Mouse (Mus musculus): Measurements from ENCODE around the gene Ruvbl2. TPM values are rescaled to one million over a fixed set of nuclear protein-coding genes. Genes with fewer than 3 reads are reported as not detected.

The Ruvbl2 gene
- polyA plus RNA-seq, 1 experiment from 2014 or later, result 171 TPM

DNA sequence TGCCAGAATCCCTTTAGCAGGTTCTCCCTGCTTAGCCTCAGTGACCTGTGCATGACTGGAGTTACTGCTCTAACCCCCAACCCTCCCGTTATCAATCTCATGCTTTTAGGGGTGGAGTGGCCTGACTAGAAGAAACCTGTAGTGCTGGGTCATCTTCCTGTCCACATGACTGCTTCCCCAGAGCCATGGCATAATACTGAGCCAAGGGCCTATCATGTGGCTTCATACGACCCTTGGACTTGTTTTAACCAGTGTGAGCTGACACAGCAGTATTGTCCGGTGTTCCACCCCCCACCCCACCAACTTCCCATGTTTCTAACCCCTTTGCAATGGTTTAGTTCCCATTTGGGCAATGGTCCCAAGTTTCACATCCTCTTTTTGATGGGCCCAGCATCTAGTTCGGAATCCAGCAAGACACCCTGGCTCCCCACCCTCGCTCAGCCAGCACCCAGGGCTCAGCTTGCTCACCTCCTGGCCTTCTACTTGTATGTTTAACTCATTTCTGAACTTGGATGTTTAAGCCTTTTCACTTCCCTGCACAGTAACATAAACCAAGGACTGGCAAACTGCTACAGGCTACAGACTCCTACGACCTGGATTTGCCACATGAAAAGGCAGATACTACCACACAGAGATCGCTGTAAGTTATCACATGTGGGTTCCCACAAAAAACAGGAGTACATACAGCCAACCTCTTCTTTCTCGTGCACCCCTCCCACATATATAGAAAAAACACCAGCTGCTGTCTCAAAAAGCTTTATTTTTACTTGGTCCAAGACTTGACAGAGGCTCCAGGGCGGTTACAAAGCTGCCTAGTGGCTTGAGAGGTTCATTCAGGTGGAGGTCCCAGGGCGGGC is 19.5 kb upstream of the Ruvbl2 start:
- ATAC-seq (ENCODE audit: low FRiP score), result no peak
- DNase-seq (ENCODE audit: low spot score, missing footprints), result peak; percentile 89
- Histone ChIP-seq H3K36me3 (ENCODE audit: control insufficient read depth, insufficient read depth, low read length) (peaks cover 20% of the 10 kb centered on the region), H3K4me2 (peak overlapping the region; percentile 96), H3K9ac (ENCODE audit: low read length) (peak overlapping the region; percentile 9; the same call in 1 of the 2 replicates), H3K27me3 (ENCODE audit: control insufficient read depth, insufficient read depth, low read length) (no peaks in the 10 kb centered on the region), H3K4me3 (ENCODE audit: low read depth, low read length) (peak overlapping the region; percentile 87), H3K27ac (ENCODE audit: low read depth, low read length) (no peak overlapping the region; the same call in 1 of the 2 replicates), H3K9me3 (ENCODE audit: control insufficient read depth, low read length) (no peaks in the 10 kb centered on the region), H3K4me1 (ENCODE audit: control insufficient read depth, insufficient read depth, low read length) (peaks cover 23% of the 10 kb centered on the region)
- 78% methylated on average over 10 of the region's 10 CpGs for WGBS

DNA sequence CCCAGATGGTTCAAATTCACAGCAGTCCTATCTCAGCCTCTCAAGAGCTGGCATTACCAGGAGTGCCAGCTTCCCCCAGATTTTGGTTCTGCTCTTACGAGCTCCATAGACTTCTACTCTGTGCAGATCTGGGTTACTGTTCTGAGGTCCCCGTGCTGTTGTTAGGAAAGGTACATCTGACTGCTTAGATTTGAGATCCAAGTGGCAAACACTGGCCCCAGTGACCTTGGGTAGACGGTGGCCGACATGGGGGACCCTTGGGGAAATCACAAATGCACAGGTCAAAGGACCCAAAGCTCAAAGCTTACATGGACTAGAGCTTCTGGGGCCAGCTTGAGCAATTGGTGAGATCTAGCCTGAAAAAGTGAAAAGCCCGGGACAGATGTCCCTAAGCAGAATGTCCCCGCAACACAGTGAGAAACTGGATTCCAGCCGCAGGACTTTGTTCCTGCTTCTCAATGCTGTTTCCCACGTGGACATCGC is 18.9 kb upstream of the Ruvbl2 start:
- no peak overlapping the region; the same call in 1 of the 2 replicates for H3K27ac ChIP-seq (ENCODE audit: low read depth, low read length)
- H3K27me3 ChIP-seq (ENCODE audit: control insufficient read depth, insufficient read depth, low read length), result no peaks in the 10 kb centered on the region
- H3K9ac ChIP-seq (ENCODE audit: low read length), result no peak overlapping the region
- H3K4me2 ChIP-seq, result peak overlapping the region; percentile 96; the same call in 1 of the 2 replicates
- H3K9me3 ChIP-seq (ENCODE audit: control insufficient read depth, low read length), result no peaks in the 10 kb centered on the region
- peaks cover 17% of the 10 kb centered on the region for H3K36me3 ChIP-seq (ENCODE audit: control insufficient read depth, insufficient read depth, low read length)
- WGBS, result 57% methylated on average over 9 of the region's 9 CpGs
- ATAC-seq (ENCODE audit: low FRiP score) (no peak), DNase-seq (ENCODE audit: low spot score, missing footprints) (peak; percentile 90)
- peak overlapping the region; percentile 87; the same call in 1 of the 2 replicates for H3K4me3 ChIP-seq (ENCODE audit: low read depth, low read length)
- peaks cover 23% of the 10 kb centered on the region for H3K4me1 ChIP-seq (ENCODE audit: control insufficient read depth, insufficient read depth, low read length)

DNA sequence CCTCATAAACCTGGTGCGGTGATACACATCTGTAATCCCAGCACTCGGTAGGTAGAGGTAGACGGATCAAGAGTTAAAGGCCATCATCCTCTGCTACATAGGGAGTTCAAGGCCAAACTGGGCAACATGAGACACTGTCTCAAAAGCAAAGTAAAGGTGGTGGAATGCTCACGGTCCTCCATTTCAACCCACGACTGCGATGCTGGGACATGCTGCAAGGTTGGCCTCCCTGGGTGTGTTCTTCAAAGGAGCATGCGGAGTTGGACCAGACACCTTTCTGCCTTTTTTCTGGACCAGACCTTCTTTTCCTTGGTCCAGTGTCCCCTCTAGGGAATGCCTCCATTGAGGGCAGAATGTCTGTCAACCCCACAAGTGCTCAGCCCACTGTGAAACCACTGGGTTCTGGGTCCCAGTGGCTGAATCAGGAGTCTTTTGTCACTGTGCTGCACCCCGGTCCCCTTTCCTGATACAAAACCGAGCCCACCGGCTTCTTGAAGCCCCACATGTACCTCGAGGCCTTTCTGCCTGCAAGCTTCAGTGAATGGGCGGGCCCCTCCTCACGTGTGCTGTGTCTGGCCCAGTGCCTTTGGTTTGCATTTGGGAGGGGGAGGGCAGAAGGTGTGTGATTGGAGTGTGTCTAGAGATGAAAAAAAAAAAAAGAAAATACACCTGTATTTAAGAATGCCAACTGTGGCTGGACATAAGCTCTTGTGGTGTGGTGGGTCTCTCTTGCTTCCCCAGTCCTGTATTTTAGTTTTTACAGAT is 18.2 kb upstream of the Ruvbl2 start:
- ATAC-seq (ENCODE audit: low FRiP score) (no peak), DNase-seq (ENCODE audit: low spot score, missing footprints) (no peak)
- Histone ChIP-seq H3K9ac (ENCODE audit: low read length) (no peak overlapping the region), H3K4me3 (ENCODE audit: low read depth, low read length) (no peak overlapping the region), H3K9me3 (ENCODE audit: control insufficient read depth, low read length) (no peaks in the 10 kb centered on the region), H3K4me1 (ENCODE audit: control insufficient read depth, insufficient read depth, low read length) (peaks cover 23% of the 10 kb centered on the region), H3K27me3 (ENCODE audit: control insufficient read depth, insufficient read depth, low read length) (no peaks in the 10 kb centered on the region), H3K4me2 (no peak overlapping the region), H3K27ac (ENCODE audit: low read depth, low read length) (peak overlapping the region; percentile 1; the same call in 1 of the 2 replicates), H3K36me3 (ENCODE audit: control insufficient read depth, insufficient read depth, low read length) (peaks cover 17% of the 10 kb centered on the region)
- WGBS, result 83% methylated on average over 13 of the region's 13 CpGs

DNA sequence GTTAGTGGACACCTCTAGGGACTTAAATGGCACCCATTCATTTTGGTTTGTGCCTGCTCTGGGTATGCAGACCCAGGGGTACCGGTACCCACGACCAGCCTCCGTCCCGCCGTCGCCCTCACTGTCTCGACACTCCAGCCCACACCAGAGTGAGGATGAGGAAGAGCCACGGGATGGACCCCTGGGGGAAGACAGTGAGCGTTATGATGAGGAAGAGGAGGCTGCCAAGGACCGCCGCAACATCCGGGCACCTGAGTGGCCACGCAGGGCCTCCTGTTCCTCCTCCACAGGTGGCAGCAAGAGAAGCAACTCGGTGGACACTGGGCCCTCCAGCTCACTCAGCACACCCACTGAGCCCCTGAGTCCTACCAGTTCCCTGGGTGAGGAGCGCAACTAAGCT is 17.1 kb upstream of the Ruvbl2 start:
- H3K27ac ChIP-seq (ENCODE audit: low read depth, low read length), result no peak overlapping the region
- WGBS, result 92% methylated on average over 15 of the region's 15 CpGs
- DNase-seq (ENCODE audit: low spot score, missing footprints), result no peak

DNA sequence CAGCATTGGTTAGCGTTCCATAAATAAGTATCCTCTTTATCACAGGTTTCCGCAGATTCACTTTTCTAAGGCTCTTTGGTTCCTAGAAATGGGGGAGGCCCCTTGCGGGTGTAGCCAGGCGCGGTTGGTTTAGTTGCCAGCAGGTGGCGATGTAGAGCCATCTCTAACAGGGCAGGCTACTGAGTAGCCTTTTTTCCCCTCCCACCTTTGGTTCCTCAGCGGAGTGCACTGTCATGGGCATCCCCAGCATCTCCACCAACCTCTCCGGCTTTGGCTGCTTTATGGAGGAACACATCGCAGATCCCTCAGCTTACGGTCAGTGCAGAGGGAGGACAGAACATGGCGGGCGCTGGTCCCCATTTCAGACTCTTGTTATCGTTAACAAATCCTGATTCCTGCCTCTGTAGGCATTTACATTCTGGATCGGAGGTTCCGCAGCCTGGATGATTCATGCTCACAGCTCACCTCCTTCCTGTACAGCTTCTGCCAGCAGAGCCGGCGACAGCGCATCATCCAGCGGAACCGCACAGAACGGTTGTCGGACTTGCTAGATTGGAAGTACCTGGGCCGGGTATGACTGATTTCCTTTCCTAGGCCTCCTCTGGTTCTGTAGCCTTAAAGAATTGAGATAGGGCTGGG is 13.6 kb upstream of the Ruvbl2 start:
- DNase-seq (ENCODE audit: low spot score, missing footprints), result peak; percentile 98
- WGBS, result 56% methylated on average over 23 of the region's 23 CpGs
- H3K36me3 ChIP-seq (ENCODE audit: control insufficient read depth, insufficient read depth, low read length), result peaks cover 4% of the 10 kb centered on the region
- no peaks in the 10 kb centered on the region for H3K27me3 ChIP-seq (ENCODE audit: control insufficient read depth, insufficient read depth, low read length)
- H3K27ac ChIP-seq (ENCODE audit: low read depth, low read length), result no peak overlapping the region
- H3K9ac ChIP-seq (ENCODE audit: low read length), result no peak overlapping the region; the same call in 1 of the 2 replicates
- no peak overlapping the region for H3K4me3 ChIP-seq (ENCODE audit: low read depth, low read length)
- no peak overlapping the region for H3K4me2 ChIP-seq
- no peaks in the 10 kb centered on the region for H3K4me1 ChIP-seq (ENCODE audit: control insufficient read depth, insufficient read depth, low read length)
- ATAC-seq (ENCODE audit: low FRiP score), result peak; percentile 65
- no peaks in the 10 kb centered on the region for H3K9me3 ChIP-seq (ENCODE audit: control insufficient read depth, low read length)

More for the DNA sequence above, 17.1 kb upstream of the Ruvbl2 start:
- Histone ChIP-seq H3K9ac (ENCODE audit: low read length) (no peak overlapping the region), H3K9me3 (ENCODE audit: control insufficient read depth, low read length) (no peaks in the 10 kb centered on the region), H3K4me3 (ENCODE audit: low read depth, low read length) (no peak overlapping the region), H3K27me3 (ENCODE audit: control insufficient read depth, insufficient read depth, low read length) (no peaks in the 10 kb centered on the region), H3K4me2 (no peak overlapping the region), H3K4me1 (ENCODE audit: control insufficient read depth, insufficient read depth, low read length) (peaks cover 16% of the 10 kb centered on the region), H3K36me3 (ENCODE audit: control insufficient read depth, insufficient read depth, low read length) (peaks cover 17% of the 10 kb centered on the region)
- no peak for ATAC-seq (ENCODE audit: low FRiP score)

DNA sequence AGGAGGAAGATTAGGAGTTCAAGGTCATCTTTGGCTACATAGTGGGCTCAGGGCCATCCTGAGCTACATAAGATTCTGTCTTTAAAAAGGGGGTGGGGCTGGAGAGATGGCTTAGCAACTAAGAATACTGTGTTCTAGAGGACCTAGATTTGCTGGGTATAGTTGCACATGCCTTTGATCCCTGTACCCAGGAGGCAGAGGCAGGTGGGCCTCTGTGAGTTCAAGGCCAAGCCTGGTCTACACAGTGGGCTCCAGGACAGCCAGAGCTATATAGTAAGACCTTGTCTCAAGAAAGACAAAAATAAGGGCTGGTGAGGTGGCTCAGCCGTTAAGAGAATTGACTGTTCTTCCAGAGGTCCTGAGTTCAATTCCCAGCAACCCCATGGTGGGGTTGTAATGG is 12.1 kb upstream of the Ruvbl2 start:
- Histone ChIP-seq H3K9ac (ENCODE audit: low read length) (no peak overlapping the region), H3K4me2 (no peak overlapping the region), H3K4me3 (ENCODE audit: low read depth, low read length) (no peak overlapping the region), H3K36me3 (ENCODE audit: control insufficient read depth, insufficient read depth, low read length) (peaks cover 4% of the 10 kb centered on the region), H3K27me3 (ENCODE audit: control insufficient read depth, insufficient read depth, low read length) (no peaks in the 10 kb centered on the region), H3K27ac (ENCODE audit: low read depth, low read length) (no peak overlapping the region), H3K9me3 (ENCODE audit: control insufficient read depth, low read length) (no peaks in the 10 kb centered on the region), H3K4me1 (ENCODE audit: control insufficient read depth, insufficient read depth, low read length) (no peaks in the 10 kb centered on the region)
- WGBS, result 100% methylated on average over 1 of the region's 1 CpGs
- ATAC-seq (ENCODE audit: low FRiP score) (no peak), DNase-seq (ENCODE audit: low spot score, missing footprints) (peak; percentile 77)

DNA sequence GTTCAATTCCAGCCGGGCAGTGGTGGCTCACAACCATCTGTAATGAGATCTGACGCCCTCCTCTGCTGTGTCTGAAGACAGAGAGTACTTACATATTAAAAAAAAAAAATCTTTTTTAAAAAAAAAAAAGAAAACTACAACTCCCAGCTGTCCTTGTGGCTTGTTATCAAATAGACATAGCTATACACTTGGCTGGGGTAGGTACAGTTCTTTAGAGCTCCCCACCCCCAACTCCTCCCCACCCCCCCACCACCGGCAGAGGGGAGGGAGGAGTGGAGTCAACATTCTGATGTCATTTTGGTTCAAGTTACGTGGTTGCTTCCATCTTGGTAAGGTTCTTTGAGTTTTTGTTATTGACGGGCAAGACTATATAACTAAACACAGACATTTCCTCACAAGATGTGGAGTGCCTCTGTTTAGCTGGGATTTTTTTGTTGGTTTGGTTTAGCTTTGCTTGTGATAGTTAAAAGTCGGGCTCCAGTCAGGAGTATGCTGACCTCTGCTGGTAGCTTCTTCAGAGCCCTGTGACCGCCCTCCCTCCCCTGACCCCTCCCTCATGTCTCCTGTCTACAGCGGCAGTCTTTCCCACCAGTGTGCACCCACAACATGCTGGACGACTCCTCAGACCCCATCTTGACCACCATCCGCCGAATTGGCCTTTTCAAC is 9.6 kb upstream of the Ruvbl2 start:
- Histone ChIP-seq H3K9ac (ENCODE audit: low read length) (no peak overlapping the region), H3K4me3 (ENCODE audit: low read depth, low read length) (no peak overlapping the region), H3K4me1 (ENCODE audit: control insufficient read depth, insufficient read depth, low read length) (no peaks in the 10 kb centered on the region), H3K27ac (ENCODE audit: low read depth, low read length) (no peak overlapping the region), H3K9me3 (ENCODE audit: control insufficient read depth, low read length) (no peaks in the 10 kb centered on the region), H3K4me2 (no peak overlapping the region), H3K27me3 (ENCODE audit: control insufficient read depth, insufficient read depth, low read length) (no peaks in the 10 kb centered on the region), H3K36me3 (ENCODE audit: control insufficient read depth, insufficient read depth, low read length) (peaks cover 10% of the 10 kb centered on the region)
- DNase-seq (ENCODE audit: low spot score, missing footprints) (peak; percentile 85), ATAC-seq (ENCODE audit: low FRiP score) (no peak)
- WGBS, result 34% methylated on average over 11 of the region's 11 CpGs

DNA sequence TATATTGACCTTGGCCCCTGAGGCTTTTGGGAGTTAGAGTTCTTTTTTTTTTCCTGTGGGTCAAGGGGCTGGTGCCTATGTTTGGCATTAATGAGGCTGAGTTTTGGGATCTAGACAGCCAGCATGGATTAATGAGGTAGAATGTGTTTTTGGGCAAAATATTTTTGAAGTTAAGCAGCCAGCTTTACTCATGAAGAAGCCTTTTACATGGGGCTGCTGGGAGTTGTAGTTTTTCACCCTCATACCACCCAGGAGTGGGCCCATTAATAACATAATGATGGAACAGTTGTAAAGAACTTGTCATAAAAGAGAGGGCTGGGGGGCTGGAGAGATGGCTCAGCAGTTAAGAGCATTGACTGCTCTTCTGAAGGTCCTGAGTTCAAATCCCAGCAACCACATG is 8.7 kb upstream of the Ruvbl2 start:
- Histone ChIP-seq H3K36me3 (ENCODE audit: control insufficient read depth, insufficient read depth, low read length) (peaks cover 10% of the 10 kb centered on the region), H3K27ac (ENCODE audit: low read depth, low read length) (no peak overlapping the region), H3K4me2 (no peak overlapping the region), H3K9ac (ENCODE audit: low read length) (no peak overlapping the region), H3K4me1 (ENCODE audit: control insufficient read depth, insufficient read depth, low read length) (no peaks in the 10 kb centered on the region), H3K9me3 (ENCODE audit: control insufficient read depth, low read length) (no peaks in the 10 kb centered on the region), H3K27me3 (ENCODE audit: control insufficient read depth, insufficient read depth, low read length) (no peaks in the 10 kb centered on the region), H3K4me3 (ENCODE audit: low read depth, low read length) (no peak overlapping the region)
- DNase-seq (ENCODE audit: low spot score, missing footprints) (no peak), ATAC-seq (ENCODE audit: low FRiP score) (no peak)
